Mouse (Mus musculus): ENCODE measurements around the gene Lrrc27.

The Lrrc27 gene

DNA sequence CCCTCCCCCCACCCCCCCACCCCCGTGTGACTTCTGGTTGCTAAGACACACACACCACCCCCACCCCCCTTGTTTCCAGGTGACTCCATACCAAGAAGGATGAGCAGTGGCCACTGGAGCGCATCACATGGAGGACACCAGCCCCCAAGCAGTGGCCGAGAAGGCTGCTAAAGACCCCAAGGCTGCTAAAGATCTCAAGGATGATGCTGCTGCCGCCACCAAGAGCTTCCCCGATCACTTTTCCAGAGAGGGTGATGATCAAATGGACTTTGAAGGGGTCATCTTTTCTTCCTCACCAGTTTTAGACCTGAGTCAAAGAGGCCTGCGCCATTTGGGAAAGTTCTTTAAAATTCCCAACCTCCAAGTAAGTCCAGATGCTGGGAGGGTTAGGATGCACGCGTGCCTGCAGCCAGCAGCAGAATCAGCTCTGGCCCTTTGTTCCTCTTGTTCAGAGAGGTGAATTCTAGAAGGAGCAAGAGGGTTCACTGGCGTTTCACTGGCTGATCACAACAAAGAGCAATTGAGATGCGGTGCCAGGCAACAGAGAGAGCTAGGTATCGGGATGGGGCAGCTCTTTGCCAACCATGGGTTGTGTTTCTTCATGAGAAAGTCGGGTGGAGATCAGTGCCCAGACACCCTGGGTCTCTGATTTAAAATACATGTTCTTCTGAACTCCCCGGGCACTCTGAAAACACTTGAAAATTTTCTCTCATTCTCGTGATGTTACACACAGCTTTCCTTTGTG lies 2.0 kb downstream of the Lrrc27 start:
- no peak for DNase-seq

DNA sequence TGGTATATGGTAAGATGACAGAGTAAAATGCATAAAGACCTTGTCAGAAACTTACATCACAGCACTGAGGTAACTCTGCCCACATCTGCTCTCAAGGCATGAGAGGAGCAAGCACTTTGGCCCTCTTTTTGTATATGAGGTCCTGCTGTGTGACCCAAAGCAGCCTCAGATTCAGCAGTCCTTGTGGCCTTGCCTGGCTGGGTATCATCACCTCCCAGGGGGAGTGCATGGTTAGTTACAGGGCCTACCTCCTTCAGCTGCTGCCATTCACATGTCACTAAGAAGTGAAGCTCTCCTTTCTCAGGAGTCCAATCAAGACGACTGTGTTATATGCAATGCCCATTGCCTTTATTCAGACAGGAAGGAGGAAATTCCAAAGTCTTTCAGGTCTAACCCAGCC lies 2.7 kb downstream of the Lrrc27 start:
- no peak for DNase-seq

DNA sequence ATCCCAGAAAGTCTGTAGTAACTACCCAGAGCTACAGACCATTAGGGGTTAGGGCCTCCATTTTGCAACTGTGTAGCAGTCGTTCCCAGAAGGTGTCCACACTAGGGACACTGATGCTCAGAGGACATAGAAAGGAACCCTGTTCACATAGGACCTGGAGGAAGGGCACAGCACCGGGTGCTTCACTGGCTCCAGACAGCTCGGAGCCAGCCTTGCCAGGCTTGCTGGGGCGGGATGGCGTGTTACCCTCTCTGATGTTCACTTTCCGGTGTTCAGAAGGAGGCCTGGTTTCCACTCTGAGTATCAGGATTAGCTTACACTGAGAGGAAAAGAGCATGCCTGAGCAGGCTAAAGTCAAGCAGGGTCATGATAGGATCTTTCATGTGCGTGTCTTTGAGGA lies 3.2 kb downstream of the Lrrc27 start:
- DNase-seq: no peak

DNA sequence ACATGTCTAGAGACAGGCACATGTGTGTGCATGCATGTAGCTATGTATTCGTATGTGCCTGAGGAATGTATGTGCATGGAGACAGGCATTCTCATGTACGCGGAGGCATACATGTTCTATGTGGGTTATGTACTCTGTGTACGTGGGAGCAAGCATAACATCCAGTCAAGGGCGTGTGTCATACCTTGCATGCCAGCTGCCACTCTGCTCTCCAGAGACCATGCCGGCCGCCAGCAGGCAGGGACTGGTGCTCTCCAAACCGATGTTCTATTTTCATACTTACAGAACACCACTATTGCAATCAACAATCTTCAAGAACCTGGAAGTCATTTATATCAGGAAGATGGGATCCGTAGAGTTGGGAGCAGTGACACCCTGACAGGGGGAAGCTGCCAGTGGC lies 3.7 kb downstream of the Lrrc27 start:
- no peak for DNase-seq

DNA sequence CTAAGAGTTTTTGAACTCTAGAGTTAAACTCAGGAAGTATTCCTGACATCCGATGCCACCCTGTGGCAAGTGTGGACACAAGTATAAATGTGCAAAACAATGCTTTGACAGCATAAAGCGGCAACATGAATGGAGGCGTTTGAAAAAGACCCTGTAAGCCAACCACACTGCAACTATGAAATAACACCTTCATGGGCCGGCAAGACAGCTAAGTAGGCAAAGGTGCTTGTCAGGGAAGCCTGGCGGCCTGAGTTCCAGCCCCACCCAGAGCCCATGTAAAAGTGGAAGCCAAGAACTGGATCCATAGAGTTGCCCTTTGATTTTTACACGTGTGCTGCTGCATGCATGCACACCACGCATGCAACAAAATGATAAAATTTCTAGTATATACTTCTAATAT lies 4.3 kb downstream of the Lrrc27 start:
- no peak for DNase-seq

DNA sequence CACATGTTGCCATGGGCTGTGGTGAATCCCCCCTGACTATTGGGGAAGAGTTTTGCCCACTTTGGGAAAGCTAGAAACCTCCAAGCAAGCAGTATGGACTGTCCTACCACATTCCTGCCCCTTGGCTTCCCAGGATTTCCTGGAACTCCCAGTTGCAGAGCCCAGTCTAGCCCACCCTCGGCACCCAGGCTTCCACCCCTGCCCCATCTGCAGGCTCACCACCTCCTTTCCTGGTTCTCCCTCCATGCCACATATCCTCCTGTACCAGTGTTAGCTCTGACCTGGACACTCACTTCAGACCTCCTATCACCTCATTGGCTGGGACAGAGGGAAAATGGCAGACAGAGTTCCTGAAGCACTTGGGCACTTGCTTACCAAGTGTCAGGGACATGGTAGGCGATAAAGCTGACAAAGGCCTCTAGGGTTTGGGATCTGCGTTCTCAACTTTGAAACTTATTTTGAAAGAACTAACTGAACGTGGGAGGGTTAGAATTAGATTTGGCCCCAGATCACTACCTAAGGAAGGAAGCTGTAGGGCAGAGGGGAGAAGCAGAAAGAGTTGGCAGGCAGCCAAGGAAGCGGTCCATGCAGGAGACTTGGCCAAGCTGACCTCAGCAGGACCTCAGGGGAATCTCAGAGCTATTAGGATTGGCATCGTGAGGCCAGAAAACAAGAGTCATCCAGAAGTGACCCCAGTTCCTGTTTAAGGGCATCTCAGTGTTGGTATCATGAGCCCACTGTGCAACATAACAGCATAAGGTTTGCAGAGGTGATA lies 6.0 kb downstream of the Lrrc27 start:
- peak; percentile 63 to 70 for DNase-seq

DNA sequence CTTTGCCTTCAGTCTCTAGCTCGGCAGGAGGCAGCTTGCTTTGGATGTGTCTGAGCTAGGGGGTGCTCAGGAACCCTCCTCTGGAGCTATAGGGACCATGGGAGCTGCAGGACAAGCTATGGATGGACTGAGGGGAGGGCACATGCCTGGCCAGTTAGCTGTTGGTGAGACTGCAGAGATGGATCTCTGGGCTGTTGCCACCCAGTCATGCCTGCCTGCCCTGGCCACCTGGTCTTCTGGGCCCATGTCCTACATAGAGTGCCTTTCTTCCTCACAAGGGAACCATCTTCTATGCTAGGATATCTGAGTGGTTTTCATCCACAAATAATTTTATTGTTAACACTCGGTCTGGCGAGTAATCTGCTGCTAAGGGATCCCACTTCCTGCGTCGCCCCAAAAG lies 6.7 kb downstream of the Lrrc27 start:
- peak; percentile 40 to 48 for DNase-seq

DNA sequence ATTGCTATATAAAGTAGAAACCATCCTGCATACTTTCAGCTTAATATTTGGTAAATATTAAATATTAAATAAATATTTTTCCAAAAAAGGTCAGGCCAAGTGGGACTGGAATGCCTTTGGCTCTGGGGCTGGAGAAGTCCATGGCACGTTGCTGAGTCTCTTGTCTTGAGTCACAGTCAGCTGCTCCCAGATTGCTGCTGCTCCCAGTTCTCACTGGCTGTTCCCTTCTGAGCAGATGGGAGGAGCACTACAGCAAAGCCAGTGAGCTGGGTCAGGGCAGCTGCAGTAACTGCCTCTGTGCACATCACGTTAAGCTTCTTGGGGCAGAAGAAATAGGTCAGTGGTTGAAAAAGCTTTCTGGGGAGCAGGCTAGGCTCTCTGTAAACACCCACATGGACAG lies 7.5 kb downstream of the Lrrc27 start:
- DNase-seq: no peak

DNA sequence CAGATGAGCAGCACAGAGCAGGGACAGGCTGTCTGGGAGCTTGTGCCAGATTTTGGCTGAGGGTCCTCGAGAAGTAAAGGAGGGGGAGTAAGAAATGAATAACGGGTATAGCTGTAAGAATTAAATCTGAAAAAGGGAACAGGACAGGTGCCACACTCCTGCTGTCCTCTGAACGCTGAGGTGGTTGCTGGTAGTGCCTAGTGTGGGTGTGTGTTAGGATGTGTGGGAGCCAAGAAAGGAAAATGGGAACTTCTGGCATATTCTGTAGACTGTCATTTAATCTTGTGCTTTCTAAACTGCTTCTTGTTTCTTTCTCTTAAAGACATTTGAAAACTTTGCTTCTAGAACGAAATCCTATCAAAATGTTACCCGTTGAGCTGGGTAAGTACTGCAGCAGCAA lies 8.3 kb downstream of the Lrrc27 start:
- DNase-seq: no peak

DNA sequence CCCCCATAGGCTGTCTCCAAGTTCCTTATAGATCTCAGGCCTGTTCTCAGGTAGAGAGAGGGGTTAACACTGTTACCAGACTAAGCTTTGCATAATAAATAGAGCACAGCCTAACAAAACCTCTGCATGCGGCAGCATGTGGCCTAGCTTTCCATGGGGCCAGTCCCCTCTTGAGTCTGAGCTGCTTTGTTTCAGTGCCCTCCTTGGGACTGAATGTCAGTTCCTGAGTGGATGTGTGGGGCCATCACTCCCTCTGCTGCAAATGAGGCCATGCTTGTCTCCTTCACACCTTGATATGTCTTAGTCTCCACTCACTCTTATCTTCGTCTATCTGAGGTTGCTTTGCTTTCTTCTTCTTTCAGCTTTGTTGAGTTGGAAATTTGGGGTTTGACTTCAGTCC lies 9.1 kb downstream of the Lrrc27 start:
- no peak for DNase-seq

DNA sequence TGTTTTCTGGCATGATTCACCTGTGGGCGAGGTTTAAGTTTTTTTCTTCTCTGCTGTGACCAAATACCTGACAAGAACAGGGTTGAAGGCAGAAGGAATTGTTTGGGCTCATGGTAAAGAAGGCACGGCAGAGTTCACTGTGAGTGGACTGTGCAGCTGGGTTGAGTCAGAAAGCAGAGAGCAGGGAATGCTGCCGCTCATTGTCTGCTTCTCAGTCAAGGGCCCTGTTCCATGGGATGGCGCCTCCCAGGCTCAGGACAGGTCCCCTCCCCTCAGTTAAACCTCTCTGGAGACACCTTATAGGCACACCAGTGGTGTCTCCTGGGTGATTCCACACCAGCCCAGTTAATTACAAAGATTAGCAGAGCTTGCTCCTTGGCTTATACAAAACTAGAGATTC lies 9.6 kb downstream of the Lrrc27 start:
- DNase-seq: no peak

DNA sequence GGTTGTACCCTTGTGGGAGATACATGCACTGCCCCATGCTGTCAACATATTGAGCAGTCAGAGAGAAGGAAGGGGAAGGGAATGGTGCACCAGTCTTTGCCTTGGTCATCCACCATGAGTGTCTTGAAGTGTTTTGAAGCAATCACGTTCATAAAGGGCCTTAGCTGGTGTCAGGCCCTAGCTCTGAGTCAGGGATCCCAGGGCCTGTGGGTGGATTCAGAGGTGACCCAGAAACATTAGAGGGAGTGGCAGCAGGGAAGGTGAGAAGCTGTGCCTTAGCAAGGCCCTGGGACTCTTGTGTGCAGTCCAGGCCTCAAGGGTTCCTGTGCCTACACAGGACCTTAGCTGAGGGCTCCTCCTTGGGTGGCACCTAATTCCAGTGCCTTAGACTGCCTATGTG lies 11.3 kb downstream of the Lrrc27 start:
- DNase-seq: no peak

DNA sequence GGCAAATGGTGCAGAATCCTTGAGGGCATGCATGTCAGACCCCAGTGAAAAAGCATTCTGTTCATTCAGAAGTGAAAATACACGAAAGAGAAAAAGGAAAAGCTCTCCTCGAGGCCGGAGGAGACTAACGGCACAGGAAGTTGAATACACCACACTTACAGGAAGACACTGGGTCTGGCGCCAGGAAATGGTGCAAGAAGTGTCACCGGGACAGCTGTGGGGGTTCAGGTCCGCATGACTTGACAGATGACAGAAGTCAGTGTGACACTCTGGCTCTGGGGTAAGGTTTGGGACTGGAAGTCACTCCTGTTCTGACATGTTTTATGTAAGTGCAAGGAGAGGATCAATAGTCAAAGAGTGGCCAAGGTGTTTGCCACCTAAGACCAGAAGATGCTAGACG lies 11.9 kb downstream of the Lrrc27 start:
- no peak for DNase-seq

DNA sequence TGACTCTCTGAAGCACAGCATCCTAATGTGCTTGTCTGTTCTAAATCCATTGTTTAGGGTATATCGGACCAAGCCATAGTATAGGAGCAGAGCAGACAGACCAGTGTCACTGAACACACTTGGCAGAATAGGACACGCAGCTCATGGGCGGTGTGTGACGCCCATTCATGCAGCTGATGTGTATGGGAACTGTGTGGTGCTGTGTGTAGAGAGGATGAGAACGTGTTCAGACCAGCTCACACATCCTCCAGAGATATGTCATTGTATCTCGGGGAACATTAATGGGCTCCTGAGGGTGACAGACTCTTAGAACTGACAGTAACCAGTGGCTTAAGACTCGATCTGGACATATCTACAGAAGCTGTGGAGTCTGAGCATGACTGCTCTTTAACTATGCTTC lies 13.6 kb downstream of the Lrrc27 start:
- no peak for DNase-seq

DNA sequence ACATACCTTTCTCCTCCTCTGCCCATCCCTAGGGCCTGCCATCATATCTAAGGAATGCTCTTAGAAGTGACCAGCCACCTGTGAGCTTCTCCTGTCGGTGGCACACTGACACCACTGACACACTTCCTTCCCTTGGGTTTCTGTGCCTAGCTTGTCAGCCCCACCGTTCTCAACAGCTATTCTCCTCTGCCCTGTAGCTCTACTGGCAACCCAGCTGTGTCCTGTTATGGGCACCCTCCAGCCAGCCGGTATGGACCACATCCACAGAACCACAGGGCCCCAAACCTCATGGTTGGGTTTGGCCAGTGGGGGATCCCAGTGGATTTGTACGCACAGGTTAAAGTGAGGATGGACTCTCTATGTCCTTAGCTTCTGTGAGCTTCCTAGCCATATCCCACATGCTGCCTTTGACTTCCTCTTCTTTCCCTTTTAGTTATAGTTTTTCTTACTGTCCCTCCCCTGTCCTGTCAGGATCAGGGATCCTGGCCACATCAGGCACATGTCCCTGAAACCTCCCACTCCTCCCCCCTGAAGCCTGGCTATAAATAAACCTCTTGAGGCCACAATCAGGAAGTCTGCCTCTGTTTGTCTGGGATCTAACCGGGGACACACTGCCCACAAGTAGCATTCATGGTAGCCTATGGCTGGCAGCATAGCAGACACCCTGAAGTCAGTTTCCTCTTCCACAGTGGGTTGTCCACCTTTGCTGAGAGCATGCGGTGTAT lies 15.8 kb downstream of the Lrrc27 start:
- DNase-seq: no peak

DNA sequence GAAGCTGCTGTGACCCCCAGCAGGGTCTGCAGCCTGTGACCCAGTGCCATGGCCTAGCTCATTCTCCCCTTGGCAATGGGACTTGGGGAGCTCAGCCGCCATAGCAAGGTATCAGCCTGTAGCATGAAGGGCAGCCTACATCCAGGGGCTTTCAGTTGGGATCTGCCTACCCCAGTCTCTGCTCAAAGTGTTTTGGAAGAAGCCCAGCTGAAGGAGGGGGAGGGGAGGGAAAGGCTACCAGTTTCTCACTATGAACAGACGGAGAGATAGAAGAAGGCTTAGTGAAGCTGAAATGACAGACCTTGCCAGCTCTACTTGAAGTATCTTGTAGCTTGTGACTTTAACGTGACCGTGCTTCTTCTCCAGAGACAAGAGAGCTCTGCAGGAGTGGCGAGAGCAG lies 17.0 kb downstream of the Lrrc27 start:
- peak; percentile 58 to 62 for DNase-seq

DNA sequence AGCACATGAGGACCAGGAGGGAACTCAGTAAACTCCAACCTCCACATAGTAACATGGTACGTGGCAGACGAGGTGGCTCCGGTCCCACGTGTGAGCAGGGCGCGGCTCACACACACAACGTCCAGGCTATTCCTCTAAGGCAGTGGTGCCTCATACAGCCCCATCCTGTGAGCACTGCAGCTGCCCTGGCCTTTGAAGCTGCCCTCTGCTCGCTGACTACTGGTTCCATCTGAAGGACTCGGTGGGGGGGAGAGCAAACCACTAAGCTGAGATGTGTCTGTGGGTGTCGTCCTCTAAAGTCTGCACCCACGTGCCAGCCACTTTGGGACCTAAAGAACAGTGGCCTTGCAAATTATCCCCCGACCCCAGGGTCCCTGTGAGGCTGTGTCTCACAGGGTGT lies 17.5 kb downstream of the Lrrc27 start:
- no peak for DNase-seq

DNA sequence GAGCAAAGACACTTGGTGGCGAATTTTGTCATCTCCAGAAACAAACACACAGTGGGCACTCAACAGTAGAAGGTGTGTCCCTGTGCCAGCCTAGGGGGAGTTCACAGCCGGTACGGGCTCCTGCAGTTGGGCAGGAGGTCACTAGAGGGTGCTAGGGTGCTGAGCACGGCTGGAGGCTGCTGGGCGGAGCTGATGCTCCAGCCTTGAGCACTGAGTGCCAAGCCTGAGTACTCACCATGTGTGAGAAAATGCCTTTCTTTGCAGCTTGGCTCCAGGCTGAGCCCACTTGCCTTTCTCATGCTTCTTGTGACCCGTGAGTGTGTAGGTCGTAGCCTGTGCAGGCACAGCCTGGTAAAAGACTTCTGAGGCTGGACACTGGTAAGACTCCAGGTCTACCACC lies 20.9 kb downstream of the Lrrc27 start:
- peak; percentile 95 for DNase-seq

DNA sequence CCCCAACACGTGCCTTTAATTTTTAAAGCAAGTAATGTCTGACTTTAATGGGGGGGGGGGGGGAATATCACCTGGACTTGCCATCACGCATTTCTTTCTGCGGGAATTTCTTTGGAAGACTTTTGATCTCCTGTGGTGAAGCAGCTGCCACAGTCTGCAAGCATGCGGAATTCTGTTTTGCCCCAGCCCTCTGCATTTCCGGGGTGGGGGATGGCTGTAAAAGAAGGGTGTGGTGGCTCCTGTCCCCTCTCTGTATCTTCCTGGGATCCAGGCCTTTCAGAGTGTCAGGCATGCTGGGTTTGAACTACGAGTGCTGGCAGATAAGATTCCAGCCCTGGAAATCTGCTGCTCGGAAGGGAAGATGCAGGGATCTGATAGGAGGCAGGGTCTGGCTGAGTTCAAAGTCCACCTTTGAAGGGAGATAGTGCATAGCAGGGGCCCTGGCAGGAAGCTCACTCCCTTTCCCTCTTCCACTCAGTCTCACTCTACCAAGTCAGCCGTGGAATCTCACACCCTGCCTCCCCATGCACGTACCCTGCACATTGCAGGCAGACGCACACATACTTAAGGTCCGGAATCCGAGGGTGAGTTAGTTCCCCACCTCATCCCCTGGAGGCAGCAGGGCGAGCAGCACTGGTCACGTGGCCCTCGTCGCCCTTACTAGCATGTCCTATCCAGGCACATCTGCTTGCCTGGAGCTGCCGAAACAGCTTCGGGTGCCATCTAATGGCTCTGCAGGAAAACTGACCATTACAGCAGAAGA lies 21.8 kb downstream of the Lrrc27 start:
- DNase-seq: peak; percentile 59 to 69

DNA sequence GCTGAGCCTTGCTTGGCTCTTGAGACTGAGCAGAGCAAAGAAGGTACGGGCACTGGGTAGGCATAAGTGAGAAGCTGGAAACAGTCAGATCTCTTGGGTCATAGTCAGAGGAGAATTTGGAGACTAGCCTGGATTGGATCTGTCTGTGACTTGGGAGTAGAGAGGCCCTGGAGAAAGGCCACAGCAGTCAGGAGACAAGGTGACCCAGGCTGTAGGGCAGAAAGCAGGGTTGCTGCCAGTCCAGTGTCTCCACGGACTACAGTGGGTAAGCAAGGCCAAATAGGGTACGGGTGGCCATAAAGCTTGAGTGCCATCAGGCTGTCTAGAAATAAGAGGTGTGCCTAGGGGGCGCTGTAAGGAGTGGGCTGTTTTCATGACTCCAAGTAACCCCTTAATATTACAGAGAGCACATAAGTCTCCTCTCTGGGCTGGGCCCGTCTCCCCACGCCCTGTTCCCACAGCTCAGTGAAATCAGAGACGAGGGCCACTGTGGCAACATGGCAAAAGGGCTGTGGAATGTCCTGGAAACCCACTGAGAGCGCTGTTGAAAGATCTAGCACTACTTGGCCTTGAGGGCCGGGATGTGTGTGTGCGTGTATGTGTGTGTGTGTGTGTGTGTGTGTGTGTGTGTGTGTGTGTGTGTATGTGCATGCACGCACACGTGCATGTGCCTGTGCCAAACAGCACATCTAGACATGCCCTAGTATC lies 23.0 kb downstream of the Lrrc27 start:
- DNase-seq: no peak

DNA sequence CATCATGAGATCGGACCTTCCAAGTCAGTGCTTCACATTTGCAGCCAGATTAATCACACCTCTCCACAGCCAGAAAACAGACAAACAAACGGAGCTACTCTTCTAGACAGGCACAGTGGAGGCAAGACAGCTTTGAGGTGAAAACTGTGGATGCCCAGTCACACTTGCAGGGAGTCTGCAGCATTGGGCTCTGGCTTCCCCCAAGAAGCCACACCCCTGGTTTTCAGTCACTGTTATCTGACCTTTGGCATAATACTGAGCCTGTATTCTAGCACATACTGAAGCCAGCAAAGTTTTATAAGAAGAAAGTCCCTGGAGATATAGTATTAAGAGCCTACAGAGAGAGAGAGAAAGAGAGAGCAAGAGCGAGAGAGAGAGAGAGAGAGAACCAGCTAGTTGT lies 26.6 kb downstream of the Lrrc27 start:
- DNase-seq: no peak

DNA sequence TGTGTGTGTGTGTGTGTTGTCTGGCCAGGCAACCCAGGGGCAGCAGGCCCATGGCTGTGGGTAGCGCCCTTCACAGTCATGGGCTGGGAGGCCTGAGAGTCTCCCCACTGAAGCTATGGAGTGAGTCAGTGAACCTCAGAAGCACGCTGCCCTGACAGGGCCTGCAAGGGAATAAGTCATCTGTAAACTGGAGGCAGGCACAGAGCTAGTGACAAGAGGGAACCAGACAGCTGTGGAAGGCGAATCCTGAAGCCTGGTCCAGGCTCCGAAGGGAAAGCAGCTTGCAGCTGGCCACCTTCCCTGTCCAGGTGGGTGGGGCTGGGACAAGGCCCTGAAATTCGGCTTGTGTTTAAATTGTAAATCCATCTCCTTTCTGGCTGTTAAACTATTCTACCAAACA lies 33.3 kb downstream of the Lrrc27 start:
- no peak for DNase-seq

Measured in cerebellum, postnatal 10 days (tissue).